Mouse (Mus musculus): ENCODE data around the gene Milr1. TPM values are rescaled to one million over a fixed set of nuclear protein-coding genes. Genes with fewer than 3 reads are reported as not detected.
A peak's percentile ranks its signal among the peaks of the same experiment; 100 is the strongest.
"Not testable (repeated sequence)": the region's sequence is repeated elsewhere in the genome, so short reads cannot be mapped to it uniquely, and the experiment has no call there.

The Milr1 gene
- polyA plus RNA-seq, 1 experiment from 2014 or later, result 0.95 TPM

- Histone ChIP-seq H3K4me1 (replicated peaks) (peaks cover 6% of the 10 kb centered on the region; the same call in 1 of the 2 replicates), H3K9me3 (replicated peaks) (no peaks in the 10 kb centered on the region), H3K4me3 (no peak overlapping the region), H3K9ac (no peak overlapping the region), H3K36me3 (peaks cover 61% of the 10 kb centered on the region), H3K4me2 (no peak overlapping the region), H3K27ac (ENCODE audit: poor library complexity, severe bottlenecking) (no peak overlapping the region), H3K27me3 (replicated peaks) (no peaks in the 10 kb centered on the region)
- ATAC-seq (ENCODE audit: insufficient number of reproducible peaks, low FRiP score), result no peak
- 89% methylated on average over 3 of the region's 3 CpGs for WGBS
These were observed 26.4 kb downstream of the Milr1 start for GRCm38 (mm10) chr11:106777395-106777794.

- Histone ChIP-seq H3K36me3 (peaks cover 61% of the 10 kb centered on the region), H3K27ac (ENCODE audit: poor library complexity, severe bottlenecking) (no peak overlapping the region), H3K4me2 (peak overlapping the region; percentile 92), H3K9me3 (replicated peaks) (no peaks in the 10 kb centered on the region), H3K4me3 (no peak overlapping the region), H3K4me1 (replicated peaks) (peaks cover 7% of the 10 kb centered on the region; the same call in 1 of the 2 replicates), H3K27me3 (replicated peaks) (no peaks in the 10 kb centered on the region), H3K9ac (no peak overlapping the region)
- no peak for ATAC-seq (ENCODE audit: insufficient number of reproducible peaks, low FRiP score)
- WGBS, result 90% methylated on average over 7 of the region's 7 CpGs
These were observed 27.1 kb downstream of the Milr1 start for GRCm38 (mm10) chr11:106778132-106778531.

- peak overlapping the region; percentile 96 for H3K4me3 ChIP-seq
- H3K4me2 ChIP-seq, result peak overlapping the region; percentile 92
- H3K36me3 ChIP-seq, result peaks cover 61% of the 10 kb centered on the region
- no peaks in the 10 kb centered on the region for H3K27me3 ChIP-seq (replicated peaks)
- 2% methylated on average over 39 of the region's 39 CpGs for WGBS
- peak overlapping the region; percentile 95 for H3K9ac ChIP-seq
- peak; percentile 81 for ATAC-seq (ENCODE audit: insufficient number of reproducible peaks, low FRiP score)
- H3K27ac ChIP-seq (ENCODE audit: poor library complexity, severe bottlenecking), result peak overlapping the region; percentile 98
- H3K9me3 ChIP-seq (replicated peaks), result no peaks in the 10 kb centered on the region
- H3K4me1 ChIP-seq (replicated peaks), result peaks cover 8% of the 10 kb centered on the region; the same call in 1 of the 2 replicates
These were observed 27.8 kb downstream of the Milr1 start for GRCm38 (mm10) chr11:106778589-106779387.

- H3K27me3 ChIP-seq (replicated peaks), result no peaks in the 10 kb centered on the region
- WGBS, result 2% methylated on average over 30 of the region's 30 CpGs
- ATAC-seq (ENCODE audit: insufficient number of reproducible peaks, low FRiP score), result peak; percentile 99
- peak within 1 kb of the TSS; percentile 96 for H3K4me3 ChIP-seq
- peaks cover 61% of the 10 kb centered on the region for H3K36me3 ChIP-seq
- H3K9me3 ChIP-seq (replicated peaks), result no peaks in the 10 kb centered on the region
- peaks cover 8% of the 10 kb centered on the region; the same call in 1 of the 2 replicates for H3K4me1 ChIP-seq (replicated peaks)
- peak within 1 kb of the TSS; percentile 95 for H3K9ac ChIP-seq
- H3K27ac ChIP-seq (ENCODE audit: poor library complexity, severe bottlenecking), result peak within 1 kb of the TSS; percentile 98
- peak within 1 kb of the TSS; percentile 92 for H3K4me2 ChIP-seq
These were observed 28.5 kb downstream of the Milr1 start, which contains the start of gene Polg2 for GRCm38 (mm10) chr11:106779388-106780088. Polg2 (minus strand) TSS chr11:106779537.

GRCm38 (mm10) chr11:106780089-106780425, 29.0 kb downstream of the Milr1 start:
- peak overlapping the region; percentile 92 for H3K4me2 ChIP-seq
- H3K9me3 ChIP-seq (replicated peaks), result no peaks in the 10 kb centered on the region
- H3K4me1 ChIP-seq (replicated peaks), result peaks cover 8% of the 10 kb centered on the region; the same call in 1 of the 2 replicates
- H3K36me3 ChIP-seq, result peaks cover 60% of the 10 kb centered on the region
- peak overlapping the region; percentile 98 for H3K27ac ChIP-seq (ENCODE audit: poor library complexity, severe bottlenecking)
- H3K27me3 ChIP-seq (replicated peaks), result no peaks in the 10 kb centered on the region
- ATAC-seq (ENCODE audit: insufficient number of reproducible peaks, low FRiP score), result no peak
- H3K9ac ChIP-seq, result no peak overlapping the region
- 68% methylated on average over 4 of the region's 4 CpGs for WGBS
- H3K4me3 ChIP-seq, result peak overlapping the region; percentile 96; the same call in 1 of the 2 replicates

- Histone ChIP-seq H3K27me3 (replicated peaks) (no peaks in the 10 kb centered on the region), H3K4me1 (replicated peaks) (peaks cover 14% of the 10 kb centered on the region), H3K27ac (ENCODE audit: poor library complexity, severe bottlenecking) (peak overlapping the region; percentile 15; the same call in 1 of the 2 replicates), H3K4me3 (no peak overlapping the region), H3K9ac (no peak overlapping the region), H3K4me2 (no peak overlapping the region), H3K9me3 (replicated peaks) (no peaks in the 10 kb centered on the region), H3K36me3 (peaks cover 60% of the 10 kb centered on the region)
- ATAC-seq (ENCODE audit: insufficient number of reproducible peaks, low FRiP score), result no peak
- 81% methylated on average over 6 of the region's 6 CpGs for WGBS
These were observed 29.7 kb downstream of the Milr1 start for GRCm38 (mm10) chr11:106780590-106781220.

- Histone ChIP-seq H3K36me3 (peaks cover 58% of the 10 kb centered on the region), H3K4me1 (replicated peaks) (peaks cover 15% of the 10 kb centered on the region)
- H3K9me3 ChIP-seq (replicated peaks); H3K27me3 ChIP-seq (replicated peaks); H3K27ac ChIP-seq (ENCODE audit: poor library complexity, severe bottlenecking); H3K4me3 ChIP-seq; H3K9ac ChIP-seq; ATAC-seq (ENCODE audit: insufficient number of reproducible peaks, low FRiP score); H3K4me2 ChIP-seq: not testable (repeated sequence)
- WGBS, result 86% methylated on average over 7 of the region's 7 CpGs
These were observed 31.2 kb downstream of the Milr1 start for GRCm38 (mm10) chr11:106782271-106782670.

- no peak for ATAC-seq (ENCODE audit: insufficient number of reproducible peaks, low FRiP score)
- 80% methylated on average over 9 of the region's 9 CpGs for WGBS
- H3K4me1 ChIP-seq (replicated peaks), result peaks cover 10% of the 10 kb centered on the region
- no peaks in the 10 kb centered on the region for H3K27me3 ChIP-seq (replicated peaks)
- H3K27ac ChIP-seq (ENCODE audit: poor library complexity, severe bottlenecking), result no peak overlapping the region
- H3K36me3 ChIP-seq, result peaks cover 58% of the 10 kb centered on the region
- H3K4me2 ChIP-seq, result no peak overlapping the region
- no peaks in the 10 kb centered on the region for H3K9me3 ChIP-seq (replicated peaks)
- H3K9ac ChIP-seq, result no peak overlapping the region
- no peak overlapping the region for H3K4me3 ChIP-seq
These were observed 32.1 kb downstream of the Milr1 start for GRCm38 (mm10) chr11:106782841-106783764.

GRCm38 (mm10) chr11:106784476-106784875, 33.5 kb downstream of the Milr1 start:
- Histone ChIP-seq H3K4me2 (no peak overlapping the region), H3K27ac (ENCODE audit: poor library complexity, severe bottlenecking) (no peak overlapping the region), H3K9me3 (replicated peaks) (no peaks in the 10 kb centered on the region), H3K4me1 (replicated peaks) (peaks cover 10% of the 10 kb centered on the region), H3K4me3 (no peak overlapping the region), H3K27me3 (replicated peaks) (no peaks in the 10 kb centered on the region), H3K9ac (no peak overlapping the region), H3K36me3 (peaks cover 58% of the 10 kb centered on the region)
- ATAC-seq (ENCODE audit: insufficient number of reproducible peaks, low FRiP score), result no peak
- 88% methylated on average over 2 of the region's 2 CpGs for WGBS

GRCm38 (mm10) chr11:106785043-106785442, 34.0 kb downstream of the Milr1 start:
- H3K36me3 ChIP-seq, result peaks cover 57% of the 10 kb centered on the region
- H3K27me3 ChIP-seq (replicated peaks), result no peaks in the 10 kb centered on the region
- ATAC-seq (ENCODE audit: insufficient number of reproducible peaks, low FRiP score), result no peak
- H3K4me1 ChIP-seq (replicated peaks), result peaks cover 10% of the 10 kb centered on the region
- no peak overlapping the region for H3K27ac ChIP-seq (ENCODE audit: poor library complexity, severe bottlenecking)
- H3K4me2 ChIP-seq, result peak overlapping the region; percentile 59; the same call in 1 of the 2 replicates
- H3K9me3 ChIP-seq (replicated peaks), result no peaks in the 10 kb centered on the region
- H3K9ac ChIP-seq, result no peak overlapping the region
- 73% methylated on average over 1 of the region's 1 CpGs for WGBS
- no peak overlapping the region for H3K4me3 ChIP-seq

Data from heart, embryonic 12.5 days (tissue).